12 mouse cellular contexts compared by ENCODE assay signal in the genomic region with DNA sequence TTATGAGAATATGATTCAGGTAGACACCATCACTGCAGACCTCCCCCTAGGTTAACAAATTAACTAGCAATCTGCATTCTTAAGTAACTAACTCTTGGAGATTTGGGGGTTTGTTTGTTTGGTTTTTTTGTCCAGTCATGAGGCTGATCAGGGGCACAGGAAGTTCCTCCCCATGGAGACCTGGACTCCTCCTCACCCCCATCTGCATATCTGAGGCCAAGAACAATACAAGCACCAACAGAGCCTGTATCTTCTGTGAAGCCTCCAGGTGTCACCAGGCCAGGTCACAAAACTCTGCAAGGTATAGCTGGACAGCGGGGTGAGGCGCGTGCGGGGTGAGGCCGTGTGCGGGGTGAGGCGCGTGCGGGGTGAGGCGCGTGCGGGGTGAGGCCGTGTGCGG. TPM values are rescaled to one million over a fixed set of nuclear protein-coding genes. Genes with fewer than 3 reads are reported as not detected.
A peak's percentile ranks its signal among the peaks of the same experiment; 100 is the strongest.
DNase-seq lines count a peak whose midpoint lies in the region; ATAC-seq and TF ChIP-seq lines count a peak whose summit lies in the region.
"Had no signal": no experiment of that assay in that cellular context is flagged by ENCODE, and none has a peak within 500 bp of the region (broad histone marks: within the 10 kb centered on the region; RNA-seq: fewer than 3 reads in every experiment).

No protein-coding gene starts in this region.

- intact Hi-C loops in gastrocnemius, adult 2 months (cut with DNase I) = no loop called here
- intact Hi-C loops in gastrocnemius, postnatal 14 days (cut with DNase I; ENCODE audit: low total_unique reads) = no loop called here

- WGBS in intestine, embryonic 16.5 days = 84% methylated on average over 14 of the region's 14 CpGs
- 78% methylated on average over 14 of the region's 14 CpGs for WGBS in intestine, embryonic 15.5 days
- WGBS in stomach, embryonic 14.5 days = 88% methylated on average over 14 of the region's 14 CpGs
- WGBS in stomach, postnatal 0 days = 86% methylated on average over 14 of the region's 14 CpGs
- WGBS in stomach, embryonic 16.5 days = 85% methylated on average over 14 of the region's 14 CpGs

- no peak overlapping the region for H3K4me2 ChIP-seq in intestine, embryonic 16.5 days (ENCODE audit: low read depth, low read length)
- no peak overlapping the region for H3K4me2 ChIP-seq in intestine, embryonic 15.5 days (replicated peaks)
- no peak overlapping the region for H3K4me2 ChIP-seq in stomach, embryonic 14.5 days (replicated peaks; ENCODE audit: low read depth, low read length)
- no peak overlapping the region for H3K4me2 ChIP-seq in stomach, postnatal 0 days (replicated peaks; ENCODE audit: low read depth)
- no peak overlapping the region for H3K4me2 ChIP-seq in stomach, embryonic 16.5 days (ENCODE audit: low read depth, low read length)
- H3K4me2 ChIP-seq: liver, embryonic 13.5 days had no signal

- H3K27me3 ChIP-seq in intestine, embryonic 16.5 days (replicated peaks; ENCODE audit: control insufficient read depth, insufficient read depth, low read length) = no peaks in the 10 kb centered on the region
- no peaks in the 10 kb centered on the region for H3K27me3 ChIP-seq in intestine, embryonic 15.5 days (replicated peaks)
- H3K27me3 ChIP-seq in stomach, embryonic 14.5 days (ENCODE audit: control insufficient read depth, insufficient read depth, low read length) = no peaks in the 10 kb centered on the region
- no peaks in the 10 kb centered on the region for H3K27me3 ChIP-seq in stomach, postnatal 0 days (ENCODE audit: control insufficient read depth, insufficient read depth, low read length)
- no peaks in the 10 kb centered on the region for H3K27me3 ChIP-seq in stomach, embryonic 16.5 days (ENCODE audit: control insufficient read depth, insufficient read depth, low read length)
- H3K27me3 ChIP-seq: liver, embryonic 13.5 days had no signal

- no peak overlapping the region for H3K9ac ChIP-seq in intestine, embryonic 16.5 days (ENCODE audit: low read depth, low read length)
- H3K9ac ChIP-seq in intestine, embryonic 15.5 days = no peak overlapping the region
- H3K9ac ChIP-seq in stomach, embryonic 14.5 days (replicated peaks; ENCODE audit: low read depth, low read length) = no peak overlapping the region
- H3K9ac ChIP-seq in stomach, postnatal 0 days (ENCODE audit: low read length) = no peak overlapping the region
- no peak overlapping the region for H3K9ac ChIP-seq in stomach, embryonic 16.5 days (ENCODE audit: low read length)
- H3K9ac ChIP-seq: liver, embryonic 13.5 days had no signal

- DNase-seq in gastrocnemius, adult 2 months = no peak
- no peak for DNase-seq in gastrocnemius, postnatal 14 days
- DNase-seq in stomach, postnatal 0 days (ENCODE audit: low spot score) = no peak
- DNase-seq in frontal cortex, postnatal 36 days (ENCODE audit: low spot score in 2 of 2) = no peak
- DNase-seq: cerebellum, adult 8-10 months; liver, embryonic 13.5 days had no signal

- no peaks in the 10 kb centered on the region for H3K36me3 ChIP-seq in intestine, embryonic 16.5 days (ENCODE audit: control insufficient read depth, insufficient read depth, low read length)
- H3K36me3 ChIP-seq in intestine, embryonic 15.5 days = no peaks in the 10 kb centered on the region
- no peaks in the 10 kb centered on the region for H3K36me3 ChIP-seq in stomach, embryonic 14.5 days (ENCODE audit: control insufficient read depth, insufficient read depth, low read length)
- 0 out of 2 replicates have a peak, but pooled peaks cover 2% of the 10 kb centered on the region for H3K36me3 ChIP-seq in stomach, postnatal 0 days (ENCODE audit: control insufficient read depth, insufficient read depth, low read length)
- H3K36me3 ChIP-seq in stomach, embryonic 16.5 days (ENCODE audit: control insufficient read depth, insufficient read depth, low read length) = no peaks in the 10 kb centered on the region
- H3K36me3 ChIP-seq: liver, embryonic 13.5 days had no signal

- H3K4me3 ChIP-seq in gastrocnemius, adult 2 months = no peak overlapping the region
- no peak overlapping the region for H3K4me3 ChIP-seq in intestine, embryonic 16.5 days (ENCODE audit: low read length)
- no peak overlapping the region for H3K4me3 ChIP-seq in intestine, embryonic 15.5 days (replicated peaks)
- no peak overlapping the region for H3K4me3 ChIP-seq in stomach, embryonic 14.5 days (ENCODE audit: low read depth, low read length)
- no peak overlapping the region for H3K4me3 ChIP-seq in stomach, postnatal 0 days (ENCODE audit: low read depth, low read length)
- no peak overlapping the region for H3K4me3 ChIP-seq in stomach, embryonic 16.5 days (replicated peaks; ENCODE audit: low read length)
- H3K4me3 ChIP-seq: liver, embryonic 13.5 days; megakaryocyte, embryonic 14.5 days had no signal

- TF ChIP-seq EP300 in stomach, postnatal 0 days (optimal IDR thresholded peaks at IDR 0.05) = no peak

- H3K9me3 ChIP-seq in intestine, embryonic 16.5 days (ENCODE audit: control insufficient read depth, low read length) = no peaks in the 10 kb centered on the region
- no peaks in the 10 kb centered on the region for H3K9me3 ChIP-seq in intestine, embryonic 15.5 days
- H3K9me3 ChIP-seq in stomach, embryonic 14.5 days (ENCODE audit: control insufficient read depth, low read depth, low read length) = no peaks in the 10 kb centered on the region
- H3K9me3 ChIP-seq in stomach, postnatal 0 days (ENCODE audit: control insufficient read depth, low read length) = no peaks in the 10 kb centered on the region
- no peaks in the 10 kb centered on the region for H3K9me3 ChIP-seq in stomach, embryonic 16.5 days (replicated peaks; ENCODE audit: control insufficient read depth, low read length)
- H3K9me3 ChIP-seq: liver, embryonic 13.5 days; megakaryocyte, embryonic 14.5 days had no signal

- H3K27ac ChIP-seq in gastrocnemius, adult 2 months = peak overlapping the region; percentile 79
- peak overlapping the region; percentile 75 for H3K27ac ChIP-seq in intestine, embryonic 16.5 days (ENCODE audit: low read length)
- H3K27ac ChIP-seq in intestine, embryonic 15.5 days = no peak overlapping the region
- H3K27ac ChIP-seq in stomach, embryonic 14.5 days (ENCODE audit: low read length) = peak overlapping the region; percentile 82; the same call in 1 of the 2 replicates
- H3K27ac ChIP-seq in stomach, postnatal 0 days (replicated peaks) = no peak overlapping the region; the same call in 1 of the 2 replicates
- H3K27ac ChIP-seq in stomach, embryonic 16.5 days (ENCODE audit: low read length) = peak overlapping the region; percentile 78

- ATAC-seq in intestine, embryonic 16.5 days = no peak
- no peak for ATAC-seq in intestine, embryonic 15.5 days
- ATAC-seq in stomach, embryonic 14.5 days (ENCODE audit: insufficient number of reproducible peaks, insufficient read depth, low FRiP score, low read depth) = no peak
- ATAC-seq in stomach, postnatal 0 days (ENCODE audit: low FRiP score, low TSS enrichment) = no peak
- ATAC-seq in stomach, embryonic 16.5 days (ENCODE audit: insufficient read depth, low FRiP score) = no peak
- ATAC-seq: inflammation-experienced regulatory T-cells, adult 6 months had no signal

- H3K4me1 ChIP-seq in intestine, embryonic 16.5 days (ENCODE audit: control insufficient read depth, insufficient read depth, low read length) = peaks cover 68% of the 10 kb centered on the region
- peaks cover 69% of the 10 kb centered on the region for H3K4me1 ChIP-seq in intestine, embryonic 15.5 days (replicated peaks)
- H3K4me1 ChIP-seq in stomach, embryonic 14.5 days (ENCODE audit: control insufficient read depth, insufficient read depth, low read length) = peaks cover 51% of the 10 kb centered on the region
- H3K4me1 ChIP-seq in stomach, postnatal 0 days (replicated peaks; ENCODE audit: control insufficient read depth, insufficient read depth) = peaks cover 24% of the 10 kb centered on the region
- peaks cover 77% of the 10 kb centered on the region for H3K4me1 ChIP-seq in stomach, embryonic 16.5 days (ENCODE audit: control insufficient read depth, insufficient read depth, low read length)

- no peak for TF ChIP-seq CTCF in gastrocnemius, adult 2 months (IDR thresholded peaks at IDR 0.05)
- no peak for TF ChIP-seq CTCF in stomach, postnatal 0 days (IDR thresholded peaks at IDR 0.05; ENCODE audit: low read depth)

RNA-seq across cellular contexts. Expression of a gene that starts 13.0 kb away (rescaled TPM):
- total RNA-seq in gastrocnemius, adult 2 months (2021) = 100 to 1,000 TPM; 123 to 153 TPM
- total RNA-seq in gastrocnemius, postnatal 14 days (2021) = 10 to 100 TPM; 85.9 to 97.7 TPM
- 13.1 and 14.4 TPM in 2 replicates for polyA plus RNA-seq in intestine, embryonic 16.5 days (2015; fragmentation: Nextera tagmentation; extraction: Ambion mirVana)
- 19.9 and 20.0 TPM in 2 replicates for polyA plus RNA-seq in intestine, embryonic 15.5 days (2015; fragmentation: Nextera tagmentation; extraction: Ambion mirVana)
- polyA plus RNA-seq in stomach, embryonic 14.5 days (2014; fragmentation: Nextera tagmentation; extraction: Ambion mirVana) = 32.7 and 33.4 TPM in 2 replicates
- 11.1 and 12.1 TPM in 2 replicates for polyA plus RNA-seq in stomach, postnatal 0 days (2015; fragmentation: Nextera tagmentation; extraction: Ambion mirVana)
- 21.4 and 24.6 TPM in 2 replicates for polyA plus RNA-seq in stomach, embryonic 16.5 days (2015; fragmentation: Nextera tagmentation; extraction: Ambion mirVana)

Comparison
In these comparisons a context has a peak if more than half of its experiments do, and no peak if none do; other contexts are left out.
1. H3K27ac ChIP-seq: peak in gastrocnemius, adult 2 months (single experiment), intestine, embryonic 16.5 days (single experiment), stomach, embryonic 14.5 days (single experiment) and stomach, embryonic 16.5 days (single experiment); none in intestine, embryonic 15.5 days (single experiment) and stomach, postnatal 0 days (single experiment).